Mouse (Mus musculus) heart, postnatal 0 days (tissue): ENCODE results near the gene Ccdc85c.

Experiments
- CTCF ChIP-seq: IDR thresholded peaks from 2 replicates; pipeline ENCODE4 v1.5.1; 2016; ENCODE audit warnings: antibody characterized with exemption, control low read depth, low read depth
- EP300 ChIP-seq: IDR thresholded peaks from 2 replicates; pipeline ENCODE4 v1.6.1; 2016; ENCODE audit warnings: antibody characterized with exemption, low read depth

- TF ChIP-seq CTCF: peak; percentile 84
- TF ChIP-seq EP300: no peak
These were observed 66.3 kb downstream of the Ccdc85c start for GRCm38 (mm10) chr12:108208726-108209438.
